Mouse (Mus musculus) yolk sac, embryonic 10.5 days (tissue): Measurements from ENCODE around the gene Dohh.

Experiments
- DNase-seq: peaks from one replicate; pipeline ENCODE4 v3.0.0-alpha.2; 2017; ENCODE audit warnings: low spot score

Gene Dohh

GRCm38 (mm10) chr10:81383802-81384604 is at the start of gene Dohh, which contains the start of gene Gm48551:
Gene Dohh, plus strand, starts transcription at chr10:81384428.
Gene Gm48551, plus strand, starts transcription at chr10:81384466.
- peak; percentile 97 for DNase-seq

DNA sequence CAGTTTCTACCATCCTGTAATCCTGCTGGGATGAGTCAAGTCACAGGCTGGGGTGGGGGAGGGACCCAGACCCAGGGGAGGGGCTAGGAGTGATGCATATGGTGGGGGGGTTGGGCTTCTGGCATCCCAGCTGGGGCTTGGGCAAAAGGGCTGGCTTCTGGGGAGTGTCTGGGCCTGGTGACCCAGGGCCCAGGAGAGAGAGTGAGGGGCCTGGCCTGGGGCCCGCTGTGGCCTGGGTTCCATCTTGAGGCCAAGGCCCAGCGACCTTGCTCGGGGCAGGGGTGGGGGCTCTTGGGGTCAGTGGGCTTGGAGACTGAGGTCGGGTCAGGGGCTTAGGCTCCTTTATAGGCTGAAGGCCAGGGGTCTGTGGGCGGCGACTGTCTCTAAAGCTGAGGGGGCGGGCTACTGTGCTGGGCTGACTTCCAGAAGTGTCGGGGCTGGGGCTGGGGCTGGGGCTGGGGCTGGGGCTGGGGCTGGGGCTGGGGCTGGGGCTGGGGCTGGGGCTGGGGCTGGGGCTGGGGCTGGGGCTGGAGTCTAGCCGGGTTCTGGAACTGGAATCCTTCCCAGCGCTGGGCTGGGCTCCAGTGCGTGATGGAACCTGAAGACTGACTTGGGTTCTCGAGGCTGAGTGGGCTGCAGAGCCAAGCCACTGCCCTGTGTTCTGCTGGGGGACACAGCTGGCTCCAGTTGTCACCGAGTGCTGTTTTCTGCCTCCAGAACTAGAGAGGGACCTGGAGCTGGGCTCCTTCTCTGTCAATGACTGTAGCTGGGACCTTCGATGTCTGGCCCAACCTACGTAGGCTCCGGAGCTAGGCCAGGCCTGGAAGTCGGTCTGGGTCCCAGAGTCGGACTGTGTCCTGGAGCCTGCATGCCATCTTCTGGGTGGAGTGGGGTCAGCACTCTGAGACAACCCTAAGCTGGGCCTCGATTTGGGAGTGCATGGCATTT is 48.6 kb upstream of the Dohh start:
- no peak for DNase-seq

DNA sequence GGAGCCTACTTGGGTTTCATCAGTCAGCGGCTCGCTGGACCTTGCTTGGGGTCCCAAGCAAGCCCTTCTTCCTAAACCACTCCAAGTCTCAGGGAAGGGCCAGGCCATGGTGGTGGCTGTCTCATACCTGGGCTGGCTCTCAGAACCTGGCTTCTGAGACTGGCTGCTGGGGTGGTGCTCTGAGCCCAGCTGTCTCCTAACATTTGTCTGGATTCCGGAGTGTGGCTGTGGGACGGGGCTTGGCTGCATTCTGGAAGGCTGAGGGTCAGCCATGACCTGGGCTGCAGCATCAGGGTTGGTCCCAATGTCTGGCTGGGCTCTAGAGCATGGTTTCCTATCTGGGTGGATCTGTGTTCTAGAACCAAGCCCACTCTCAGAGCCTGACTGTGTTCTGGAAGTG is 47.7 kb upstream of the Dohh start:
- DNase-seq: no peak

DNA sequence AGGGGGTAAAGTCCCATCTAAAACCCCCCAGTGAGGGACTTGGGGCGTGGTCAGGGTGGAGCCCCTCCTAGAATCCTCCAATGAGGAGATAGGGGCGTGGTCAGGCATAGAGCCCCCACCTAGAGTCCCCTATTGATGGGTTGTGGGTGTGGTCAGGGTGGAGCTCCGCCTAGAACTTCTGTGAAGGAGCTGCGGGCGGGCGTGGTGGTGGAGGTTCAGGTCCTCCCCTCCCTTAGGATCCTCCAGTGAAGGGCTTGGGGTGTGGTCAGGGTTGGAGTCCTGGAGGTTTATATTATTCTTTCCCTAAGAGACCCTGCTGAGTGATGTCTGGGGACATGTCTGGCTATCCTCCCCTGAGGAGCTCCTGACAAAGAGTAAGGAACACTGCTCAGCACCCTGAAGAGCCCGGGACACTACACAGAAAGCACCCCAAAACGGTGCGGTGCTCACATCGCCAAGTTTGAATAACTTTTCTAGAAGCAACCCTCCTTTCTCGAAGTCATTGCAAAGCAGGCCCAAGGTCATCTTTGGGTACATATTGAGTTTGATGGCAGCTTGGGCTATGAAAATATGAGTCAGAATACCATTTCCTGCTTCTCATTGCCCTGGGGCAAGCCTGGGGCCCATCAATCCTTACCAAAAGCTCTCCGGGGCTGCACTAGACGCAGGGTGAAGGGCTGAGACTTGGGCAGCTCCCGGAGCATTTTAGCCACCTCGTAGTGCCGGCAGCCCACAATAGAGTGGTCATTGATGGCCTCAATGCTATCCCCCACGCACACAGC is 43.5 kb upstream of the Dohh start:
- DNase-seq: no peak

DNA sequence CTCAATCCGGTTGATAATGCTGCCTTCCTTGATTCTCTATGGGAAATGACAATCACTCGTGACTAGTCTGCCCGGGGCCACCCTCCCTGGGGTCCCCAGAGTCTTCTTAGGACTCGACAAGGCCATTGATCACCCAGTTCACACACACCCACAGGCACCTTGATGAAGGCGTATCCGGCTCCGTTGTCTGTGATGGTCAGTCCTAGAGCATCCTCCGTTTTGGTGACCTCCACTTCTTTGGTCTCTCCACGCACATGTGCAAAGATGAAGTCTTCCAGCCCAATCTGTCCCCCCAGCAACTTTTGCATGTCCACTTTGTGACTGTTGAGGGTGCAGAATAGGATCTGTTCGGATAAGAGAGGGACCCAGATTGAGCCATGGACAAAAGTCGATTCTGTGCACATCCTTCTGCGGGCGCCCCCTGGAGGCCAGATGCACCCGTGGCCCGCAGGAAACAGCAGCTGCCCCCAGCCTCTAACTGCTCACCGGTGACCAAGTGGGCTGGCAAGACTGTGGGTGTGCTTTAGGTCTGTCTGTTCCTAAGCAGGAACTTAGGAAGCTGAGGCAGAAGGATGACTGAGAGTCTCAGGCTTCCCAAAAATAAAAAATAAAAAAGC is 42.8 kb upstream of the Dohh start:
- no peak for DNase-seq

DNA sequence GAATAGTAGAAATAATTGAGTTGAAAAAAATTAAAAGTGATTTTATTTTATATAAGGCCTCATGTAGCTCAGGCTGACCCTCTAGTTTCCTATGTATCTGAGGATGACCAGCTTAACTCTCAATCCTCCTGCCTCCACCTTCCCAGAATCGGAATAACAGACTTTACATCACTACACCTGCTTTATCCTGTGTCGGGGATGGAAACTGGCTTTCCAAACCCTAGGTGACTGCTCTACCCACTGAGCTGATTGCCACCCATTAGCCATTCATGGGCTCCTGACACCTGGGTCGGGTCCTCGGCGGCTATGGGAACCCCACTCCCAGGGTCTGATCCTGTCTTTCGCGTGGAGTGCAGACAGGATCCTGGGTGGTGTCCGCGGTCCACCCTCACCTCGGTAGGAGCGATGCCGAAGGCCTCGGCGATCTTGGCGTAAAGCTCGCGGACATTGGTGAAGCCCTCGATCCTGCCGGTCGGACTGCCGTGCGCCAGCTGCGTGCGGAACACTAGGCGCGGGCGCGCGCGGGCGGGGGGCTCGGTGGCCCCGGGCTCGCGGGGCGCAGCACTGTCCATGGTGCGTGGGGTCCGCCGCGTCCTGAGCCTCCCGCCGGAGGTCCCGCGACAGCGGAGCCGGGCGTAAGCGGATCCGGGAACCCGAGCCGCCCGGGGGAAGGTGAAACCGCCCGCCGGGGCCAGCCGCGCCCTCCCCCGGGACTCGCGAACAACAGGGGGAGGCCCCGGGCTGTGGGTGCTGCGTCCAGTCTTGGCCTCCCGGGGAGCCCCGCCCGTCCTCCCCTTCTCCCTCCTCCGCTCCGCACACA is 41.3 kb upstream of the Dohh start, which contains the start of gene Gipc3:
Gipc3 (minus strand) TSS at position 581 of the 820 bp plus-strand sequence.
- no peak for DNase-seq

DNA sequence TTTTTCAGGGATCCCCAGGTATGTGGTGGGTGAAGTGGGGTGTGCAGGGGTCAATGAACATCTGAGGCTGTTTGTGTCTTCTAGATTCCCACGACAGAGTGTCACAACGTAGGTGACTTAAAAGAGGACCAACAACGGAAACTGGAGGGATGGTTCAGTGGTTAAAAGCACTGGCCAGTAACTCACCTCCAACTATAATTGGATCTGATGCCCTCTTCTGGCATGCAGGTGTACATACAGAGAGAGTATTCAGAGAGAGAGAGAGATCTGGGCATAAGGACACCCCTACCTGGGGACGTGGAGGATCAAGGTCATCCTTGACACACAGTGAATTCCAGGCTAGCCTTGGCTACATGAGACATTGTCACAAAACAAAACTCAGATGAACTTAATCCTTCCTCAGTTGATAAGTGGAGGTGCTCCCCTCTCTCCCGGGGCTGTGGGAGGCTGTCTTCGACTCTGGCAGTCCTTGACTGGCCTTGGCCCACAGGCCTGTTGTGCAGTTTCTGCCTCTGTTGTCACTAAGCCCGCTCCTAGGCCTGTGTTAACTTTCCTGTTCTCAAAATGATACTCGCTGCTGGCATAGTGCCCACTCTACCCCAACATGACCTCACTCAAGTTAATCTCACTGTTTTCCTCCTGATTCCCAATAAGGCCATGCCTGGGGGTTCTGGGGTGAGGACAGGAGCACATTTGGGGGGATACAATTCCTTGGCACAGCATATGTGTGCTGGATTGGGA is 39.6 kb upstream of the Dohh start:
- DNase-seq: no peak

- DNase-seq: no peak
Measured at GRCm38 (mm10) chr10:81345162-81345534, 39.1 kb upstream of the Dohh start.

DNA sequence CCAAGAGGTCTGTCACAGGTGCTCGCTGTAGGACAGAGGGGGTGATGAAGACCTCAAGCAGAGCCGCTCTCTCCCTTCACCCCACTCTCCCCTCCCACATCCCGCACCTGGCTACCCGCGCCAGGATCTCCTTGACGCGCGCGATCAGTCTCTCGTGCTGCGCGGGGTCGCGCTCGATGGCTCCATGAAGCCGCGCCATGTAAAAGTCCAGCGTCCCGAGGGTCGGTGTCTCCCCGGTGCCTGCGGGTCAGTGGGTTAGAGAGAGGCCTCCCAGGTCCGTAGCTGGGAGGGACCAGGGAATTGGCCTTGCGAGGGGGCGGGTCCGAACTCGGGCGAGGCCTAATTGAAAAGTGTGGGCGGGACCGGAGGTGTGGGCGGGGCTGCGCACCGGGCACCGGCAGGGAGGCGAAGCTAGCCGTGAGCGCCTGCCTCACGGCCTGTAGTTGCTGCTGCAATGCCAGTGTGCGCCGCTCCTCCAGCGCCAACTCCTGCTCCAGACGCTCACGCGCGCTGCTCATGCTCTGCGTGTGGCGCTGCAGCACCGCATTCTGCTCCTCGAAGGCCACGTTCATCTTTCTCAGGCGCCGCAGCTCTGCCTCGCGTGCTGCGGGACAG is 37.7 kb upstream of the Dohh start:
- DNase-seq: peak; percentile 63

DNA sequence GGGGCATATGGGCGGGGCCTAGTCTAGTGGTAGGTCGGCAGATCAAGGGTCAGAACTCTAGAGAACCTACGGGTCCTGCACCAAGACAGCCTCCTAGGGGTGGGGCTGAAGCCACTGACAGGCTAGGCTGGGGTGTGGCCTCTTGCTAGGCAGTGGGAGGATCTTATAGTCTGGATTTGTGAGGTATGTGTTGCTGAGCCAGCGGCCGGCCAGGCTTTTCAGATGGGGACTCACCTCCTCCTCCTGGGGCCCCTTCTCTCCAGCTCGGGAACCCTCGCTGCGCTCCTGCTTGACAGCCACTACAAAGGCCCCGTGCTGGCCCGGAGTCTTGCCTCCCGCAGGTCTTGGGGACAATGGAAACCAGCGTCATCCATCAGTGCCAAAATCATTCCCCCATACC is 35.1 kb upstream of the Dohh start:
- DNase-seq: peak; percentile 91

GRCm38 (mm10) chr10:81349961-81350350 is 34.3 kb upstream of the Dohh start:
- no peak for DNase-seq

- DNase-seq: peak; percentile 99
Measured at GRCm38 (mm10) chr10:81350351-81351063, 33.7 kb upstream of the Dohh start, which contains the start of gene Hmg20b. Gene Hmg20b, minus strand, starts transcription at chr10:81350480.

- DNase-seq: peak; percentile 85
Measured at GRCm38 (mm10) chr10:81351678-81352291, 32.4 kb upstream of the Dohh start.

DNA sequence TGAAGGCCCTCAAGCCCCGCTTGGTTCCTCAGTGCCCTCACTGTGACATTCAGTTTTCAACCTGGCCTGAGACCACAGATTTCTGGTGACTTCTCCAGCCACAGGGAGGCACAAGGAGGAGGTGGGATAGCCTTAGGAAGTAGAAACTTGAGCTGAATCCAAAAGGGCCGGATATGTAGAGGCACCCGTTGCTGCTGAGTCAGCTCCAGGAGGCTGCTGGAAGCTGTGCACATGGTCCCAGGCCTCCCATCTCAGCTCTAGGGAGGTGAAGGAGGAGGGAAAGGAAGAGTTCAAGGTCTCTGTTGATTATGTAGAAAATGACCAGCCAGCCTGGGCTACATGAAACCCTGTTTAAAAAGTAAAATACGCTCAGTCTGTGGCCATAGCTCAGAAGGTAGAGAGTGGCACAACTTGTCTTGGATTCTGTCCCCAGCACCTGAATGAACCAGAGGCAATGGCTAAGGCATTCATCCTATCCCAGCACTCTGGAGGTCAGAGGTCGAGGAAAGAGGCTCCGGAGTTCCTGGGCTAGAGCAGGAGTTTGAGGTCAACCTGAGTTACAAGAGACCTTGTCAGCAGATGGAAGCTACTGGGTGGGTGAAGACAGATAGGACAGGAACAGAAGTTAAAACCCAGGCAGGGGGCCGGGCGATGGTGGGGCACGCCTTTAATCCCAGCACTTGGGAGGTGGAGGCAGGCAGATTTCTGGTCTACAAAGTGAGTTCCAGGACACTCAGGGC is 29.3 kb upstream of the Dohh start:
- peak; percentile 74 for DNase-seq

DNA sequence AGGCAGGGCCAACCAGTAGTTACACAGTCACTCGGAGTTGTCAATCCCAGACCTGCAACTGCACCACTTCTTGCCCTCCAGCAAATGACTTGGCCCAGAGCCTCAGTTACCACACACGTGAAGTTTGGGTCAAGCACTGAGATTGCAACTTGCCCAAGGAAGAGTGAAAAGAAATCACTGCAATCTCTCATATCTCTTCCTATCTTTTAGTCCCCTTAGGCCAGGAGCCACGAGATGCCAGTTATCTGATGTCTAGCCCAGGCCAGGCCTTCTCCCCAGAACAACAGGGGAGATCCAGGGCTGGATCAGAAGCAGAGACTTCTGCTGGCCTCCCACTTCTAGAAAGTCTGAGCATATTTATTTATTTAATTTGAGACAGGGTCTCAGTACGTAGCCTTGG is 28.7 kb upstream of the Dohh start:
- DNase-seq: no peak

GRCm38 (mm10) chr10:81356352-81356990 is 27.8 kb upstream of the Dohh start:
- no peak for DNase-seq
